Mouse (Mus musculus) neural tube, embryonic 11.5 days (tissue): Measurements from ENCODE around the gene Sh3rf1. TPM values are rescaled to one million over a fixed set of nuclear protein-coding genes. Genes with fewer than 3 reads are reported as not detected.

ENCODE experiments used
- ATAC-seq: fragments of 200-750 bp; cut with Nextera tagmentation; 2 replicates; pipeline ENCODE4 v1.8.0; 2017; ENCODE audit warnings: moderate number of reproducible peaks, mild to moderate bottlenecking, moderate TSS enrichment, moderate library complexity; ENCODE audit not compliant: insufficient read depth, low FRiP score, low TSS enrichment
- DNase-seq: peaks from one replicate; pipeline ENCODE4 v3.0.0-alpha.2; 2015; ENCODE audit warnings: low spot score
- H3K27ac ChIP-seq: fragments of 300-500 bp; sonication (generic); 2 replicates; pipeline ENCODE4 v1.5.1; 2014; ENCODE audit warnings: low read depth, mild to moderate bottlenecking, low read length
- H3K27me3 ChIP-seq: fragments of 300-500 bp; sonication (generic); 2 replicates; pipeline ENCODE4 v1.6.1; 2014; ENCODE audit warnings: mild to moderate bottlenecking, low read length, mixed read lengths; ENCODE audit not compliant: control insufficient read depth, insufficient read depth
- H3K36me3 ChIP-seq: fragments of 300-500 bp; sonication (generic); 2 replicates; pipeline ENCODE4 v1.6.1; 2014; ENCODE audit warnings: mild to moderate bottlenecking, low read length, moderate library complexity, mixed read lengths; ENCODE audit not compliant: control insufficient read depth, insufficient read depth
- H3K4me1 ChIP-seq: fragments of 300-500 bp; sonication (generic); 2 replicates; pipeline ENCODE4 v1.6.1; 2014; ENCODE audit warnings: low read length, mixed read lengths; ENCODE audit not compliant: control insufficient read depth, insufficient read depth
- H3K4me2 ChIP-seq: fragments of 300-500 bp; sonication (generic); 2 replicates; pipeline ENCODE4 v1.6.1; 2014; ENCODE audit warnings: low read depth, mild to moderate bottlenecking, moderate library complexity
- H3K4me3 ChIP-seq: fragments of 300-500 bp; sonication (generic); 2 replicates; pipeline ENCODE4 v1.5.1; 2014; ENCODE audit warnings: low read depth, low read length
- H3K9ac ChIP-seq: fragments of 300-500 bp; sonication (generic); 2 replicates; pipeline ENCODE4 v1.6.1; 2014; ENCODE audit warnings: mild to moderate bottlenecking, low read length
- H3K9me3 ChIP-seq: fragments of 300-500 bp; sonication (generic); 2 replicates; pipeline ENCODE4 v1.6.1; 2016; ENCODE audit warnings: low read length; ENCODE audit not compliant: control insufficient read depth
- WGBS: fragments of 180-500 bp; shearing (Covaris S2); extraction: QIAGEN DNeasy Blood & Tissue Kit; methylation state at CpG from one replicate; pipeline ENCODE4 v1.1.7; 2014; 5-methylcytosine and 5-hydroxymethylcytosine counted together
- polyA plus RNA-seq: library from polyadenylated mRNA; unstranded; fragments of >200 nt; fragmentation: Nextera tagmentation; extraction: Ambion mirVana; gene quantifications from 2 replicates; pipeline ENCODE4 v1.2.1, GENCODE M21; 2014

The Sh3rf1 gene
- polyA plus RNA-seq, 1 experiment from 2014 or later, result 22.9 TPM

DNA sequence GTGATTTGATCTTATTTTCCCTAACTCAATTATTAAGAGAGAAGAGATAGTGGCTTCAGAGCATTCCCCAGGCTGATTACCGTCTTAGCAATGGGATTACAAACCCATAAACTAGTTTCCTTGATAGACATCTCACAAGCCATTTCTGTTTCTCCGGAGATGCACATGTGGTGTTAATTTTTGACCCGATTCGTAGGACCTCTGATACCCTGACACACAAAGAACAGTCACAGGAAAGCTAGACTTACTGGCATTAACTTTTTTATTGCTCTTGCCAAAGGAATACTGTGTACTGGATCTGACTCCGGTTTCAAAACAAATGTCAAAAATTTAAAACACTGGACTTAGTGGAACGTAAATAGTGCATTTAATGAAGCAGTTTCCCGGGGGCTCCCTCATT is 62.2 kb downstream of the Sh3rf1 start:
- Histone ChIP-seq H3K4me2 (no peak overlapping the region), H3K9ac (no peak overlapping the region), H3K27ac (no peak overlapping the region), H3K36me3 (no peaks in the 10 kb centered on the region), H3K27me3 (no peaks in the 10 kb centered on the region), H3K4me3 (no peak overlapping the region), H3K9me3 (no peaks in the 10 kb centered on the region), H3K4me1 (peaks cover 17% of the 10 kb centered on the region)
- ATAC-seq (no peak), DNase-seq (no peak)
- 64% methylated on average over 7 of the region's 7 CpGs for WGBS

DNA sequence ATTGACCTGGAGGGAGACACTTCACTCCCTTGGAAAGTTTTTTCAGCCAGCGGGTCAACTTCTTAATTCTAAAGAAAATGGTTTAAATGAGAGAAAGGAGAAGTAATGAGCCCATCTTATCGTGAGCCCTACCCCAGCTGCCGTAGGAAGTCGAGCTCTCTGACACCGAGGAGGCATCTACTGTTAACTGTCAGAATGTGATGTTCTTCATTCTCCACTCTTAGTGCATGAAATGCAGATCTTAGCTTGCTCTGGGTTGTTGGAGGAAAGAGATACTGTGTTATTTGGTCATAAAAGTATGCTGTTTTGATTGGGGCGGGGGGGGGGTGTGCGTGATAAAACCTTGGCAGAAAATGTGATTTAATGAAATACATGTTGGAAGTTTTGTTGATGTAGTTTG is 62.7 kb downstream of the Sh3rf1 start:
- no peak overlapping the region for H3K27ac ChIP-seq
- no peaks in the 10 kb centered on the region for H3K27me3 ChIP-seq
- H3K4me1 ChIP-seq, result peaks cover 17% of the 10 kb centered on the region
- 76% methylated on average over 7 of the region's 7 CpGs for WGBS
- no peaks in the 10 kb centered on the region for H3K9me3 ChIP-seq
- DNase-seq, result no peak
- no peak overlapping the region for H3K9ac ChIP-seq
- no peaks in the 10 kb centered on the region for H3K36me3 ChIP-seq
- H3K4me2 ChIP-seq, result no peak overlapping the region
- H3K4me3 ChIP-seq, result no peak overlapping the region
- ATAC-seq, result no peak

GRCm38 (mm10) chr8:61286795-61287385 is 63.2 kb downstream of the Sh3rf1 start:
- H3K4me1 ChIP-seq, result peaks cover 17% of the 10 kb centered on the region
- WGBS, result 78% methylated on average over 14 of the region's 14 CpGs
- H3K27ac ChIP-seq, result no peak overlapping the region
- H3K9ac ChIP-seq, result no peak overlapping the region
- no peaks in the 10 kb centered on the region for H3K27me3 ChIP-seq
- no peaks in the 10 kb centered on the region for H3K36me3 ChIP-seq
- no peak for ATAC-seq
- no peak overlapping the region for H3K4me3 ChIP-seq
- no peak overlapping the region for H3K4me2 ChIP-seq
- H3K9me3 ChIP-seq, result no peaks in the 10 kb centered on the region
- no peak for DNase-seq

- Histone ChIP-seq H3K4me3 (no peak overlapping the region), H3K27me3 (no peaks in the 10 kb centered on the region), H3K36me3 (no peaks in the 10 kb centered on the region), H3K4me2 (no peak overlapping the region), H3K4me1 (peaks cover 9% of the 10 kb centered on the region), H3K9me3 (no peaks in the 10 kb centered on the region), H3K9ac (no peak overlapping the region), H3K27ac (no peak overlapping the region)
- WGBS, result 76% methylated on average over 11 of the region's 11 CpGs
- DNase-seq (no peak), ATAC-seq (no peak)
Observed at GRCm38 (mm10) chr8:61288006-61288566, 64.4 kb downstream of the Sh3rf1 start.

- Histone ChIP-seq H3K9me3 (no peaks in the 10 kb centered on the region), H3K27ac (no peak overlapping the region), H3K4me2 (no peak overlapping the region), H3K4me1 (peaks cover 3% of the 10 kb centered on the region), H3K27me3 (no peaks in the 10 kb centered on the region), H3K4me3 (no peak overlapping the region), H3K36me3 (no peaks in the 10 kb centered on the region), H3K9ac (no peak overlapping the region)
- WGBS, result 57% methylated on average over 7 of the region's 7 CpGs
- no peak for ATAC-seq
- no peak for DNase-seq
Observed at GRCm38 (mm10) chr8:61288676-61289075, 65.0 kb downstream of the Sh3rf1 start.

- WGBS, result 75% methylated on average over 4 of the region's 4 CpGs
- Histone ChIP-seq H3K4me1 (peaks cover 4% of the 10 kb centered on the region), H3K4me3 (no peak overlapping the region), H3K27me3 (no peaks in the 10 kb centered on the region), H3K4me2 (no peak overlapping the region), H3K9me3 (no peaks in the 10 kb centered on the region), H3K36me3 (no peaks in the 10 kb centered on the region), H3K9ac (no peak overlapping the region), H3K27ac (no peak overlapping the region)
- DNase-seq (no peak), ATAC-seq (no peak)
Observed at GRCm38 (mm10) chr8:61295040-61295439, 71.4 kb downstream of the Sh3rf1 start.

DNA sequence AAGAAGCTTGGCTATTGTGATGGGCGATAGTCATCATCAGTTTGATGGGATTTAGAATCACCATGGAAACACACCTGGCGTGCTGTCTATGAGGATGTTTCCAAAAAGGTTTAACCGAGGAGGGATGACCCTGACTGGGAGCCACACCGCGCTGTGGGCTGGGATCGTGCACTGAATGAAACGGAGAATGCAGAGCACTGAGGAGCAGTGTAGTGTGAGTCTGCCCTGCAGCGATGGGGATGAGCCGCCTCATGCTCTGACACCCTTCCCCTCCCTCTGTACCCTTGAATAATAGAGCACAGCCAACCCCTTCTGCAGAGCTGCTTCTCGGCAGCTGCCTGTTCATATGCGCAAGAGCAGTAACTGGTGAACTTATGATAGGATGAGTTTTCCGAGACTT is 71.8 kb downstream of the Sh3rf1 start:
- Histone ChIP-seq H3K4me1 (peaks cover 4% of the 10 kb centered on the region), H3K4me2 (no peak overlapping the region), H3K4me3 (no peak overlapping the region), H3K9me3 (no peaks in the 10 kb centered on the region), H3K27me3 (no peaks in the 10 kb centered on the region), H3K36me3 (no peaks in the 10 kb centered on the region), H3K9ac (no peak overlapping the region), H3K27ac (no peak overlapping the region)
- DNase-seq (no peak), ATAC-seq (peak; percentile 73)
- 46% methylated on average over 12 of the region's 12 CpGs for whole genome bisulfite sequencing

- H3K4me2 ChIP-seq, result no peak overlapping the region
- ATAC-seq (no peak), DNase-seq (no peak)
- no peak overlapping the region for H3K27ac ChIP-seq
- no peaks in the 10 kb centered on the region for H3K36me3 ChIP-seq
- WGBS, result 68% methylated on average over 4 of the region's 4 CpGs
- no peaks in the 10 kb centered on the region for H3K27me3 ChIP-seq
- H3K4me3 ChIP-seq, result no peak overlapping the region
- no peaks in the 10 kb centered on the region for H3K9me3 ChIP-seq
- peaks cover 14% of the 10 kb centered on the region for H3K4me1 ChIP-seq
- no peak overlapping the region for H3K9ac ChIP-seq
Observed at GRCm38 (mm10) chr8:61298828-61299227, 75.2 kb downstream of the Sh3rf1 start.

DNA sequence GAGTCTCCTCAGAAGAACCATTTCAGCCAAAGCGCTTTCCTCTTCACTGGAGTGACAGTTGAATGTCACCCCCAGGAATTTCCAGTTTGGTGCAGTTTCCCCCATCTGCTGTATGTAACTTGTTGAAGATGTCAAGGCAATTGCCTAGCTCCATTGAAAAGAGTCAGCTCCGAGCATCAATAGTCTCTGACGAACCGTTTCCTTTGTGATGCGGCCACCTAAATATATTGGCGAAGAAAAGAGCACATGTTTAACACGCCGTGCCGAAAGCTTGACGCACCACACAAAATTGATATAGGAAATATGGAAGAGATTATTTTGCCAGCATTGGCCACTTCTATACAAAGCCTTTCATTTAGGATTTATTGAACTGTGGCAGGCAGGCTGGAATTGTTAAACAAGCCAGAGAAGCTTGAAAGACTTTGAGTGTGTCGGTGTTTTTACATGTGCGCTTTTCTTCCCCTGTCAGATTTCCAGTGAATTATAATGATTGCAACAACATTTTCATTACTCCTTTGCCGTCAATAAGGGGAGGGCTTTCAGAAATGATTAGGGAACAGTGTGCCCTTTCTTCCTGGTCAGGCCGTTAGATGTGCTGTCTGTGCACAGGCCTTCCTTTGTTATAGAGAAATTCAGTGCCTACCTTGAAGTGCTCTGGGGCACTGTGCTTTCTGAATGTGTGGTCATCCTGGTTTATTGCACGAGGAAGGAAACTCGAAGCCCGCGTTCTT is 77.8 kb downstream of the Sh3rf1 start:
- Histone ChIP-seq H3K4me2 (no peak overlapping the region), H3K27me3 (no peaks in the 10 kb centered on the region), H3K27ac (peak overlapping the region; percentile 14; the same call in 1 of the 2 replicates), H3K9me3 (no peaks in the 10 kb centered on the region), H3K4me3 (no peak overlapping the region), H3K9ac (no peak overlapping the region), H3K36me3 (no peaks in the 10 kb centered on the region), H3K4me1 (peaks cover 11% of the 10 kb centered on the region)
- DNase-seq (peak; percentile 47), ATAC-seq (peak; percentile 54)
- WGBS, result 39% methylated on average over 18 of the region's 18 CpGs
